Mouse (Mus musculus): ENCODE measurements around the gene Usp32.
"Not testable (repeated sequence)": the region's sequence is repeated elsewhere in the genome, so short reads cannot be mapped to it uniquely, and the experiment has no call there.

The Usp32 gene

DNA sequence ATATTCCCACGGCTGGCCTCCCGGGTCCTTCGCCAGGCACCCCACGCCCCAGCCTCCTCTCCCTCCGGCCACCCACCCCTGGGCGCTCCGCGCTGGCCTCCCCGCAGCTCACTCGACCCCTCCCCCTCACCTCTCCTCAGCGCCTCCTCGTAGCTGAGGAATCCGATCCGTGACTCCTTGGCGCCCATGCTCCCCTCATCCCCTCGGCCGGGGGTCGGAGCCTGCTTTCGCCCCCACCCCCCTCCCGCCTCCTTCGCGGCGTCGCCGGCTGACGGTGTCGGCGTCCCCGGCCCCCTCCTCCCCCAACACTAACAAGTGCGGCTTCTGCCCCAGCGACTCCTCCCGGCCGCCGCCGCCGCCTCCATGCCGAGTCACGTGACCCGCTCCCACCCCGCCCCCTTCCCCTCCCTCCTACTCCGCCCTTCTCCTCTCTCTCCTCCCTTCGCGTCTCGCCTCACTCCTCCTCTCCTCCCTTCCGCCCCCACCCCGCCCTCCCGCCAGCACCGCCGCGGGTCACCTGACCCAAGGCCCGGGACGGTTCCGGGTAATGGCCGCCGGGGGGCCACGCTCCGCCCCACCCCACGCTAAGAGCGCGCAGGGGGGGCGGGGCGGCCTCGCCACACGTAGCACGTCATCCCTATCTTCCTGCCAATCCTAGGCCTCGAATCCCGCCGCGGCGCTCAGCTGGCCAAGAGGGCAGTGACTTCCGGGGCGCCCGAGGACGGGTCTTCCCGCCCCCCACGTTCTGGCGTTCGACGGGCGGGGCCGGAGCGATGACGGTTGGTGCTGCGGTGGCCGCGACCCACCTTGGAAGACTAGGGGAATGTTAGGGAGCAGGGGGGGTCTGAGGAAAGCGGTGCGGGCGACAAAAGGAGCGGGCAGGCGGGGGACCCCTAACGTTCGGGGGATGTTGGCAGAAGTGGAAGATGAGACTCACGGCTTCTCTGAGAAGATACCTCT lies at the start of gene Usp32:
Usp32 (minus strand) TSS at position 581 of the 960 bp plus-strand sequence.
- H3K27me3 ChIP-seq (ENCODE audit: control insufficient read depth, insufficient read depth, low read length, poor library complexity, severe bottlenecking): no peaks in the 10 kb centered on the region
- H3K36me3 ChIP-seq (ENCODE audit: control insufficient read depth, insufficient read depth, low read length, poor library complexity, severe bottlenecking): no peaks in the 10 kb centered on the region

DNA sequence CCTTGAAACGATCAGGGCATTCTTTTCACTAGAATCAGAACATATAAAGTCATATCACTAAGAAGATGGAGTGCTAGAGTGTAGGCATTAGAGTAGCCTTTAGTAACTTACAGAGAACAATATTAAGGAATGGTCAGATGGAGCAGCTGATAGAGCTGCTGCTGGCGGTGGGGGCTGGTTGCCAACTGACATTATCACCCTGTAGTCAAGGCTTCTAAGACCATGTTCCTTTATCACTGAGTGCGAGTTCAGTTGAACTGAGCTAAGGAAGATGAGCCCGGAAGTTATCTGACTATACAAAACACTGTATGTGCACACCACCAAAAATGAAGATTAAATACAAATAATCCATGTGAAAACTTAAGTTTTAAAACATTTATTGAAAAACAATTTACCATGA lies 49.1 kb upstream of the Usp32 start:
- Histone ChIP-seq H3K27me3 (ENCODE audit: control insufficient read depth, insufficient read depth, low read length, poor library complexity, severe bottlenecking) (no peaks in the 10 kb centered on the region), H3K36me3 (ENCODE audit: control insufficient read depth, insufficient read depth, low read length, poor library complexity, severe bottlenecking) (peaks cover 13% of the 10 kb centered on the region)
- DNase-seq (ENCODE audit: low read depth, low spot score): no peak

More for the DNA sequence above, at the start of gene Usp32:
- peak; percentile 98 for DNase-seq (ENCODE audit: low read depth, low spot score)

DNA sequence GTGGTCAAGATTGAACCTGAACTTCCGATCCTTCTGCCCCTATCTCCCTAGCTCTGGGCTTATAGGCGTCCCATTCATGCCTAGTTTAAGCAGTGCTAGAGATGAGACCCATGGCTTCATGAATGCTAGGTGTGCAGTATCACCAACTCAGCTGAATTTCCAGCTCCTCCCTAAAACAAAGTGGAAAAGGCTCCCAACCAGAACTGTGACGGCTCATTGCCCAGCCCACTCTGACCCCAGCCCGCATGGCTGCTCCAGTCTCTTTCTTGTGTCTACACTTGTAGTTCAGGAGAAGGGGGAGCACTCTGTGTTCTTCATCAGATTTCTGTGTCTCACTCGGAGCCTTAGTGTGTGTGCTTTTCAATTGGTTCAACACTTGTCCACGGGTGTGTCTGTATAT lies 44.9 kb upstream of the Usp32 start:
- H3K36me3 ChIP-seq (ENCODE audit: control insufficient read depth, insufficient read depth, low read length, poor library complexity, severe bottlenecking): no peaks in the 10 kb centered on the region; the same call in 1 of the 2 replicates
- no peaks in the 10 kb centered on the region for H3K27me3 ChIP-seq (ENCODE audit: control insufficient read depth, insufficient read depth, low read length, poor library complexity, severe bottlenecking)

DNA sequence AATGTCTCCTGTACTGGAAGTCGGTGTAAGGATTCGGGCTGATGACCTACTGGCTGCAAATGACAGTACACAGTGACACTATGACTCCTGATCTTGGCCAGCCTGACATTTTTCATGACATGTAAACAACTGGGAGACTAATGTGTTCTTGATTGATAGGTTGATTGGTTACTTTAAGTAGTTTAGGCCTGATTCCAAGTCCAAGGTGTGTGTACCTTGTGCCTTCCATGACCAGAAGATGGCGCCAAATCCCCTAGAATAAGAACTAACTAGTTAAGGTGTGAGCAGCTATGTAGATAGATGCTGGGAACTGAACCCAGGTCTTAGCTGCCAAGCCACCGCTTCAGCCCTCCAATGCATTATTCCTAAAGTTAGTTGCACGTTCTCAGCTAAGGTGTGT lies 44.1 kb upstream of the Usp32 start:
- Histone ChIP-seq H3K27me3 (ENCODE audit: control insufficient read depth, insufficient read depth, low read length, poor library complexity, severe bottlenecking) (no peaks in the 10 kb centered on the region), H3K36me3 (ENCODE audit: control insufficient read depth, insufficient read depth, low read length, poor library complexity, severe bottlenecking) (no peaks in the 10 kb centered on the region; the same call in 1 of the 2 replicates)
- peak; percentile 85 for DNase-seq (ENCODE audit: low read depth, low spot score)

More for the DNA sequence above, 44.9 kb upstream of the Usp32 start:
- no peak for DNase-seq (ENCODE audit: low read depth, low spot score)

DNA sequence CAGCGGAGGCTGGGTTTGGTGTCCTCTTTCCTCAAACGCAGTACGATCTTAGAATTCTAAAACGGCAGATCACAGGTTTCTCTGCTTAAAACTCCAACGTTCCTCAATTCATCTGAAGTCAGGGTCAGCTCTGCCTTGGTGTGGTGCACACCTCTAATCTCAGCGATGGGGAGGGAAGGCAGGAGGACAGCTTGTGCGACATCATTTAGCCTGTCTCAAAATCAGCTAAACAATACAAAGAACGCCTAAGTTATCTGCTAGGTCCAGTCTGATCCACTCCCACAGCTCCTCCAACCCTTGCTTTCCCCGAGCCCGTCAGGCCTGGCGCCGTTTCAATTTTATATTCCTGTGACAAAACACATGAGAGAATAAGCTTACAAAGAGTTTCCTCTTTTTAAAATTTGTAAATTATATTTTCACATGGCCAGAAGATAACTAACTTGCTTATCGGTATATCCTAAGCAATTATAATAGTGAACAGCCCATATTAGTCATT lies 43.4 kb upstream of the Usp32 start:
- H3K27me3 ChIP-seq (ENCODE audit: control insufficient read depth, insufficient read depth, low read length, poor library complexity, severe bottlenecking): no peaks in the 10 kb centered on the region
- no peaks in the 10 kb centered on the region for H3K36me3 ChIP-seq (ENCODE audit: control insufficient read depth, insufficient read depth, low read length, poor library complexity, severe bottlenecking)
- no peak for DNase-seq (ENCODE audit: low read depth, low spot score)

DNA sequence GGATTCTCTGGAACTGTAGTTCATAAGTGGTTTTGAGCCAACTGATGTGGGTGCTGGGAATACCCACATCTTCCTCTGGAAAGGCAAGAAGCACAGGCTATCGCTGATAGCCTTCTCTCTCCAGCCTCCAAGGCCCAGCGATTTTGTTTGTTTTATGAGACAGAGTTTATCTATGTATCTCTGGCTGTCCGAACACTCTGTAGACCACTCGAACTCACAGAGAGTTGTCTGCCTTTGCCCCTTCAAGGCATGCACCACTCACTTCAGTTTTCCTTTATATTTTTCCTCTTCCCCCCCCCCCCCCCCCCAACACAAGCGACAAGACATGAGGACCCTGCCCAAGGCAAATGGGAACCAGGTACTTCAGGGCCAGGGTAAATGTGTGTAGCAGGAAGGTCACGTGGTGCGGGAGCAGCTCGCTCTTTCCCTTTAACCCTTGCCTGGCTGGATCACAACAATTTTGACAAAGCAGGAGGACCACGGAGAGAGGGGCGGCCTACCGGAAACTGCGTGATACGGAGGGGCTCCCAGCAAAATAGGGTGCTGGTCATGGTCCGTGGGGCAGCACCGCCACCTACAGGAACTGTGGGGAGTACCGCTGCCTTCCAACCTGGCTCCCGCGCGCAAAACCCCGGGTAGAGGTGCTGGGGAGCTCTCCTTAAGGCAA lies 42.8 kb upstream of the Usp32 start:
- peak; percentile 67 for DNase-seq (ENCODE audit: low read depth, low spot score)
- no peaks in the 10 kb centered on the region for H3K36me3 ChIP-seq (ENCODE audit: control insufficient read depth, insufficient read depth, low read length, poor library complexity, severe bottlenecking)
- H3K27me3 ChIP-seq (ENCODE audit: control insufficient read depth, insufficient read depth, low read length, poor library complexity, severe bottlenecking): no peaks in the 10 kb centered on the region

DNA sequence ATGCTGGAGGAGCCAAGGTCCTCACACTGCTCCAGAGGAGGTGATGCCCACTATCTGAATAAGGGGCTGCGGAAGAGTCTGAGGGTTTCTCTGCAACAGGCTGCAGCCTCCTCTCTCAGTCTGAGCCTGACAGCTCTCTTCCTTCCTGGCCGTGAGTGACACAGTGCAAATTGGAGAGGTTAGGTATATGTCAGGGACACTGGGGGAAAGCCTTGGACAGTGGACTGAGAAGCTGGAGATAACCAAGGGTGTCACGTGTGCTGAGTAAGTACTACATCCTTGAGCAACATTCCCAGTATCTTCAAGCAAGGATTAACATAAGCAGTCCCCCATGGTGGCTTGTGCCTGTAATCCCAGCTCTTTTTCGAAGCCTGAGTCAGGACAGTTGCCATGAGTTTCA lies 38.5 kb upstream of the Usp32 start:
- H3K36me3 ChIP-seq (ENCODE audit: control insufficient read depth, insufficient read depth, low read length, poor library complexity, severe bottlenecking): no peaks in the 10 kb centered on the region
- no peak for DNase-seq (ENCODE audit: low read depth, low spot score)
- no peaks in the 10 kb centered on the region for H3K27me3 ChIP-seq (ENCODE audit: control insufficient read depth, insufficient read depth, low read length, poor library complexity, severe bottlenecking)

DNA sequence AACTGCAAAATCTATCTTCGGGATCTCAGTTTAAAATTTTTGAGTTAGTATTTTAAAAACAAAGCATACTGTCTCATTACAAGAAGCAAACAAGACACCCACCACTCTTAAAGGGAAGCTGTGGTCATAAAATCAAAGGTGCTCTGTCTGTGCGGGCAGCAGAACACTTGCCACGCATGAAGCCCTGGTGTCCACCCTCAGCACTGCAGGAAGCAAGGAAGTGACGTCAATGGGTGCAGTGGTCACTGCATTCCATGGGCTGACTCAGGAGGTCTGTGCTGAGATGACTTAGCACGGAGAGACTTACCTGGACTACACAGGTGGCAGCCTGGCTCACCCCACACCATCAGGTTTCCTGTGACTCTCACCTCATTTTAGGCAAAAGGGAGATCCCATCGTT lies 37.8 kb upstream of the Usp32 start:
- Histone ChIP-seq H3K27me3 (ENCODE audit: control insufficient read depth, insufficient read depth, low read length, poor library complexity, severe bottlenecking) (no peaks in the 10 kb centered on the region), H3K36me3 (ENCODE audit: control insufficient read depth, insufficient read depth, low read length, poor library complexity, severe bottlenecking) (no peaks in the 10 kb centered on the region)
- no peak for DNase-seq (ENCODE audit: low read depth, low spot score)

DNA sequence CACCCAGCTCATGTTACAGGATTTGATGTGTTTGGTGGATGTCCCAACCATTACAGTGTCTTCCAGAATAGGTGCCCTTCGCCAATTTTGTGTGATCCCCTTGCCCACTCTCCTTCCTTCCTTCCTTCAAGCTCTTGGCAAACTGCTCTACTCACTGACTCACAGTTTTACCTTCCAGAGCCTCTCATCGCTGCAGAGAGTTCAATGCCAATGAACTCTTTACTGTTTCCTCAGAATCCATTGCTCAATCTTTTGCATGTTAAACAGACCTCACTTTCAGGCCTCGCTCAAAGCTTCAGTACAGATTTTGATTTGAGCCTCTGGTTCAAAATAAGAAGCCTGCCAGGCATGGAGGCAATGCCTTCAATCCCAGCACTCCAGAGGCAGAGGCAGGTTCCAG lies 36.0 kb upstream of the Usp32 start:
- H3K36me3 ChIP-seq (ENCODE audit: control insufficient read depth, insufficient read depth, low read length, poor library complexity, severe bottlenecking): no peaks in the 10 kb centered on the region
- no peak for DNase-seq (ENCODE audit: low read depth, low spot score)
- no peaks in the 10 kb centered on the region for H3K27me3 ChIP-seq (ENCODE audit: control insufficient read depth, insufficient read depth, low read length, poor library complexity, severe bottlenecking)

DNA sequence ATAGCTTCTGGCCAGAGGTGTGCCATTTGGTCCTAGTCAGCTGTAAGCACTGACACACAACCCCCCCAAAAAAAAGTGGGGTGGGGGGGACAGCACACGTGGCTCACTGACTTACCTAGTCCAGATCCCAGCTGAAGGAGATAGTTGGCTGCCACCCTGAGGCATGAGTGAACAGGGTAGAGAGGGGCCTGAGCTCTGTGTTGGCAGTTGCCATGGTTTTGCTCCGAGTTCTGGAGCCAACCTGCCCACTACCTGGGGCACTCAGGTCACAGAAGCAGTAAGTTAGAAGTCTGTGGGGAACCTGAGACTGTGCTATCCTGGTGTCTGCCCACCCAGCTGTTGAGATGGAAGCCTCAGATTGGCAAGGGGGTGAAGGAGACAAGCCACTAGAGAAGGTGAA lies 30.9 kb upstream of the Usp32 start:
- no peak for DNase-seq (ENCODE audit: low read depth, low spot score)
- H3K27me3 ChIP-seq (ENCODE audit: control insufficient read depth, insufficient read depth, low read length, poor library complexity, severe bottlenecking): no peaks in the 10 kb centered on the region
- no peaks in the 10 kb centered on the region for H3K36me3 ChIP-seq (ENCODE audit: control insufficient read depth, insufficient read depth, low read length, poor library complexity, severe bottlenecking)

DNA sequence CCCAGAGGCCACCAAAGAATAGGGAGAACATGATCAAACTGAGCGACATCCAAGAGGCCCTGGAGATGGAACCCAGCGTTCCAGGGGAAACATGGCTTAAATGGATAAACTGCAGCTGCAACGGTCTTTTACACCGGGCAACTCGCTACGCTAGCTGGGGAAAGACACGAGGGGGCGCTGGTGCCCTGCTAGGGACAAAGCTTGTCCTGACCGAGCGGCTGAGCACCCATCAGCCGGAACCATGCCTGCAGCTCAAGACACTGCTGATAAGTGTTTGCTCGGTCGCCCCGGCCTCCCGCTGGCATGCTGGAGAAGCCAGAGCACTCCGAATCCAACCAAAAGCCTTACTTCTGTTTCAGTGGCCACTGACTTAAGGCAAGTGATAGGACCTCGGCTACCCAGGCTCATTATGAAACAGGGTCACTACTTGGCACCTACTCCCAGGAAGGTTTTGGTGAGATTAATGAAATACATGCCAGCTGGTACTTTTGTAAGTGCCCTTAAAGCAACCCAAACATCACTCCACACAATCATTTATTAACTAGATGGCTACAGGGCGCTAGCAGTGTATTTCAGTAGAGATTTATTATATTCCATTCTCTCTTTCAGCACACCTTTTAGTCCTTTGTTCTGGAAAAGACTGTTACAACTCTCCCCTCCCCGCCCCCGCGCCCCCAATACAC lies 30.2 kb upstream of the Usp32 start, which contains the start of gene 1700125H20Rik:
1700125H20Rik (plus strand) TSS at position 347 of the 683 bp plus-strand sequence.
- Histone ChIP-seq H3K27me3 (ENCODE audit: control insufficient read depth, insufficient read depth, low read length, poor library complexity, severe bottlenecking) (no peaks in the 10 kb centered on the region), H3K36me3 (ENCODE audit: control insufficient read depth, insufficient read depth, low read length, poor library complexity, severe bottlenecking) (no peaks in the 10 kb centered on the region)
- peak; percentile 84 for DNase-seq (ENCODE audit: low read depth, low spot score)

DNA sequence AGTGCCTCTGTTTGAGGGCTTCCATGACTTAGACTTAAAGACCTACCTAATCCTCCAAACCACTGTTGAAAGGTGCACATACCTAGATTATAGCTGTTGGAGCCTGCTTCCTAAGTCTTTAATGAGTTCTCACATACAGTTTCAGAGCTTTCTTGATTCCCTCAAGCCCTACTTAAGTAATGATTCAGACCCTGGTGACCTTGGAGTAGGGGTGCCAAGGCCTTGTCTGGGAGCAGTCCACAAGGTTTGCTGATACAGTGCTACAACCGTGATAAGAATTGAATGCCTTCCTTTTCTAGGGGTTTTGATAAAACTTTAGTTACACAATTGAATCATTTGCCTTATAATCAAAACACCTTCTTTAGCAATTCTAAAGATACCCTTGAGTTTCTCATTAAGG lies 27.5 kb upstream of the Usp32 start:
- DNase-seq (ENCODE audit: low read depth, low spot score): no peak
- no peaks in the 10 kb centered on the region for H3K27me3 ChIP-seq (ENCODE audit: control insufficient read depth, insufficient read depth, low read length, poor library complexity, severe bottlenecking)
- no peaks in the 10 kb centered on the region for H3K36me3 ChIP-seq (ENCODE audit: control insufficient read depth, insufficient read depth, low read length, poor library complexity, severe bottlenecking)

DNA sequence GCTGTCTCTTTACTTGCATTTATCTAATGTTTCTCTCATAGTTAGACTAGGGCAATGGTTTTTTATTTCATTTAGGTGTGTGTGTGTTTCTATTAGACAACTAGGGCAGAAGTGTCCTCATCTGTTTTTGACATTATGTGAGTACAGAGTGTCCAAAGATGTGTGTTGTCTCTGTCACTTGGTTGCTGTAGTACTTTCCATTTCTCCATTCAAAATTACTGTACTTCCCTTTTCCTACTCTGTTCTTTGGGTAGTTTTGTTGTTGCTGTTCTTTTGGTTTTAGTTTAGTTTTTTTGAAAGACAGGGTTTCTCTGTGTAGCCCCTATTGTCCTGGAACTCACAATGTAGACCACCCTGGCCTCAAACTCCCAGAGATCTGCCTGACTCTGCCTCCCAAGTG lies 24.4 kb upstream of the Usp32 start:
- Histone ChIP-seq H3K27me3 (ENCODE audit: control insufficient read depth, insufficient read depth, low read length, poor library complexity, severe bottlenecking) (no peaks in the 10 kb centered on the region), H3K36me3 (ENCODE audit: control insufficient read depth, insufficient read depth, low read length, poor library complexity, severe bottlenecking) (no peaks in the 10 kb centered on the region)
- DNase-seq (ENCODE audit: low read depth, low spot score): no peak

DNA sequence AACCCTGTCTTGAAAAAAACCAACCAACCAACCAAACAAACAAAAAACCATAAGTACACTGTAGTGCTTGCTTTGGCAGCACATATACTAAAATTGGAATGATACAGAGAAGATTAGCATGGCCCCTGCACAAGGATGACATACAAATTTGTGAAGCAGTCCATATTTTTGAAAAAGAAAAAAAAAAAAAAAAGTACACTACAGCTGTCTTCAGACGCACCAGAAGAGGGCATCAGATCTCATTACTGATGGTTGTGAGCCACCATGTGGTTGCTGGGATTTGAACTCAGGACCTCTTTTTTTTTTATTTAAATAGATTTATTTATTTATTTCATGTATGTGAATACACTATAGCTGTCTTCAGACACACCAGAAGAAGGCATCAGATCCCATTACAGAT lies 23.1 kb upstream of the Usp32 start:
- DNase-seq (ENCODE audit: low read depth, low spot score); H3K36me3 ChIP-seq (ENCODE audit: control insufficient read depth, insufficient read depth, low read length, poor library complexity, severe bottlenecking); H3K27me3 ChIP-seq (ENCODE audit: control insufficient read depth, insufficient read depth, low read length, poor library complexity, severe bottlenecking): not testable (repeated sequence)

Measured in splenic B cell, adult 2 months (primary cell).